Mouse (Mus musculus) ES-E14 (cell line): ENCODE results near the gene Mycbpap. TPM values are rescaled to one million over a fixed set of nuclear protein-coding genes. Genes with fewer than 3 reads are reported as not detected.

Experiments used
- DNase-seq: peaks from one replicate; pipeline ENCODE4 v3.0.0-alpha.2; 2013; ENCODE audit warnings: low read depth, low spot score
- H3K27ac ChIP-seq: 2 replicates; pipeline ENCODE4 v1.5.1; 2012; ENCODE audit warnings: low read depth, mild to moderate bottlenecking, low read length, moderate library complexity, mixed read lengths; ENCODE audit not compliant: poor library complexity, insufficient read depth, severe bottlenecking
- H3K36me3 ChIP-seq: 2 replicates; pipeline ENCODE4 v1.6.1; 2012; ENCODE audit warnings: mild to moderate bottlenecking, low read length, moderate library complexity, mixed read lengths; ENCODE audit not compliant: control insufficient read depth, poor library complexity, insufficient read depth, severe bottlenecking
- H3K4me1 ChIP-seq, 2 experiments: fragments of 150-350 bp in 1 of 2; sonication (generic) in 1 of 2; 2 replicates each; pipeline ENCODE4 v1.6.1; 2012; ENCODE audit warnings: low read length in 2 of 2, mild to moderate bottlenecking in 1 of 2, mixed read lengths in 1 of 2; ENCODE audit not compliant: control insufficient read depth in 2 of 2, insufficient read depth in 2 of 2, poor library complexity in 1 of 2
- H3K4me3 ChIP-seq, 2 experiments: fragments of 150-350 bp in 1 of 2; sonication (generic) in 1 of 2; 2 replicates each; pipeline ENCODE4 v1.5.1; 2012; ENCODE audit warnings: low read length in 2 of 2, low read depth in 1 of 2, mild to moderate bottlenecking in 1 of 2, mixed read lengths in 1 of 2; ENCODE audit not compliant: insufficient read depth in 1 of 2, poor library complexity in 1 of 2, severe bottlenecking in 1 of 2
- H3K9ac ChIP-seq: 2 replicates; pipeline ENCODE4 v1.6.1; 2012; ENCODE audit warnings: low read depth, mild to moderate bottlenecking, low read length, mixed read lengths; ENCODE audit not compliant: poor library complexity, insufficient read depth, severe bottlenecking
- H3K9me3 ChIP-seq: fragments of 150-350 bp; sonication (generic); 2 replicates; pipeline ENCODE4 v1.6.1; 2012; ENCODE audit warnings: low read depth, mild to moderate bottlenecking, low read length; ENCODE audit not compliant: control insufficient read depth, insufficient read depth
- CHD2 ChIP-seq: IDR thresholded peaks from 2 replicates; pipeline ENCODE4 v1.6.1; 2014; ENCODE audit warnings: mild to moderate bottlenecking, low read depth, low read length, inconsistent platforms
- HCFC1 ChIP-seq: IDR thresholded peaks from 2 replicates; pipeline ENCODE4 v1.6.1; 2012; ENCODE audit warnings: low read length, inconsistent platforms, borderline replicate concordance; ENCODE audit not compliant: insufficient read depth
- MAFK ChIP-seq: IDR thresholded peaks from 2 replicates; pipeline ENCODE4 v1.6.1; 2014; ENCODE audit warnings: mild to moderate bottlenecking, low read depth, low read length, inconsistent platforms; ENCODE audit not compliant: insufficient read depth
- ZC3H11A ChIP-seq: IDR thresholded peaks from 2 replicates; pipeline ENCODE4 v1.6.1; 2012; ENCODE audit warnings: low read depth, mild to moderate bottlenecking, inconsistent platforms, low read length, borderline replicate concordance
- ZNF384 ChIP-seq: IDR thresholded peaks from 2 replicates; pipeline ENCODE4 v1.6.1; 2012; ENCODE audit warnings: low read depth, low read length, inconsistent platforms
- in situ Hi-C, 2 experiments: fragments of 600-800 bp; cut with MboI; formaldehyde crosslinking; loops; one replicate each; pipeline ENCODE4 v1.15.1; 2025; ENCODE audit warnings: low sequenced_read_pairs in 2 of 2, inconsistent platforms in 1 of 2; ENCODE audit not compliant: unreplicated experiment in 2 of 2
- total RNA-seq: library from RNA; depleted of rRNA; stranded (reverse); fragments of 300-350 nt; gene quantifications from 2 replicates; pipeline ENCODE4 v1.2.3, GENCODE M21; 2012

Gene Mycbpap
- total RNA-seq, 1 experiment: 0.45 TPM

- DNase-seq: no peak
- H3K4me3 ChIP-seq: peak within 1 kb of the TSS; percentile 38 to 59
- H3K9ac ChIP-seq: peak within 1 kb of the TSS; percentile 51
- H3K4me1 ChIP-seq: peaks cover 0 to 2% of the 10 kb centered on the region in 2 experiments; a peak in 1 of 4 replicates
- H3K27ac ChIP-seq: no peak within 1 kb of the TSS
- no peak for TF ChIP-seq HCFC1
- no peak for TF ChIP-seq MAFK
- no peak for TF ChIP-seq ZNF384
- no peak for TF ChIP-seq ZC3H11A
- no peak for TF ChIP-seq CHD2
- no peaks in the 10 kb centered on the region for H3K9me3 ChIP-seq
- no peaks in the 10 kb centered on the region for H3K36me3 ChIP-seq
- in situ Hi-C loops: no loop called here
Measured at GRCm38 (mm10) chr11:94564437-94565150, 43.1 kb upstream of the Mycbpap start, which contains the start of gene Chad. Gene Chad (plus strand): TSS chr11:94565047.

DNA sequence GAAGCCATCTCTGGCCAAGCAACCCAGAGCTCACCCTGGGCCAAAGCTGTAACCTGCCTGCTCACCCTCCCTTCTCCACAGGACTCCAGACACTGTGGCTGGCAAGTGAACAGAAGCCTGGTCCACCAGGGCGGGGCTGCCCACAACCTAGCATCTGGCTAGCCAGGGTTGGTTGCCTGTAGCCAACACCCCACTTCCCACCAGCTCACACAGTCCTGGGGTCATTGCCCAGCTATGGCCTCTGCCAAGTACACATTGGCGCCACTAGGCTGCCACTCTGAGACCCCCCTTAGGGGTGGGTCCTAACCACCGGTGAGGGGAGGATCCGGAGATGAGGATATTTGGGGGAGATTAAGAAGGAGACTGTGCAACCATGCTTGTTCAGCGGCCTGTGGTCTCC is 42.3 kb upstream of the Mycbpap start:
- H3K4me1 ChIP-seq: peaks cover 0 to 2% of the 10 kb centered on the region in 2 experiments; a peak in 1 of 4 replicates
- in situ Hi-C loops: no loop called here
- no peaks in the 10 kb centered on the region for H3K36me3 ChIP-seq
- no peak overlapping the region for H3K27ac ChIP-seq
- TF ChIP-seq MAFK (no peak), CHD2 (no peak), ZNF384 (no peak), ZC3H11A (no peak)
- H3K9ac ChIP-seq: no peak overlapping the region
- no peaks in the 10 kb centered on the region for H3K9me3 ChIP-seq
- DNase-seq: no peak
- peak overlapping the region in 1 of 2 experiments; percentile 59; a peak in 1 of 4 replicates for H3K4me3 ChIP-seq

GRCm38 (mm10) chr11:94563383-94563782 is 41.8 kb upstream of the Mycbpap start:
- peaks cover 0 to 2% of the 10 kb centered on the region in 2 experiments; a peak in 1 of 4 replicates for H3K4me1 ChIP-seq
- H3K27ac ChIP-seq: no peak overlapping the region
- TF ChIP-seq ZC3H11A (no peak), CHD2 (no peak), HCFC1 (no peak), ZNF384 (no peak), MAFK (no peak)
- DNase-seq: no peak
- H3K4me3 ChIP-seq: no peak overlapping the region
- in situ Hi-C loops: no loop called here
- no peak overlapping the region for H3K9ac ChIP-seq
- H3K9me3 ChIP-seq: no peaks in the 10 kb centered on the region
- no peaks in the 10 kb centered on the region for H3K36me3 ChIP-seq

- H3K36me3 ChIP-seq: no peaks in the 10 kb centered on the region
- H3K4me3 ChIP-seq: no peak overlapping the region
- H3K9ac ChIP-seq: no peak overlapping the region
- no peaks in the 10 kb centered on the region for H3K9me3 ChIP-seq
- no peaks in the 10 kb centered on the region for H3K4me1 ChIP-seq
- H3K27ac ChIP-seq: no peak overlapping the region
- in situ Hi-C loops: no loop called here
- no peak for DNase-seq
- TF ChIP-seq CHD2: no peak
- TF ChIP-seq ZC3H11A: no peak
- no peak for TF ChIP-seq ZNF384
- TF ChIP-seq MAFK: no peak
- no peak for TF ChIP-seq HCFC1
Measured at GRCm38 (mm10) chr11:94558226-94558625, 36.7 kb upstream of the Mycbpap start.
